Mouse (Mus musculus) left cerebral cortex, postnatal 14 days (tissue): ENCODE measurements around the gene Srgap3. TPM values are rescaled to one million over a fixed set of nuclear protein-coding genes. Genes with fewer than 3 reads are reported as not detected.
A peak's percentile ranks its signal among the peaks of the same experiment; 100 is the strongest.
"Not testable (repeated sequence)": the region's sequence is repeated elsewhere in the genome, so short reads cannot be mapped to it uniquely, and the experiment has no call there.

Experiments
- DNase-seq, 2 experiments: peaks; one replicate each; pipeline ENCODE4 v3.0.0; 2021 to 2022; ENCODE audit warnings: low spot score in 2 of 2, mixed read lengths in 1 of 2
- intact Hi-C: fragments of 180-260 bp; cut with DNase I; formaldehyde crosslinking; loops from one replicate; pipeline ENCODE4 v1.15.1; 2025
- total RNA-seq, 2 experiments: library from RNA; stranded (reverse); gene quantifications; 2 replicates each; pipeline ENCODE4 v1.2.3; 2021

The Srgap3 gene
- total RNA-seq, 2 experiments from 2014 or later = 212 to 222 TPM

DNA sequence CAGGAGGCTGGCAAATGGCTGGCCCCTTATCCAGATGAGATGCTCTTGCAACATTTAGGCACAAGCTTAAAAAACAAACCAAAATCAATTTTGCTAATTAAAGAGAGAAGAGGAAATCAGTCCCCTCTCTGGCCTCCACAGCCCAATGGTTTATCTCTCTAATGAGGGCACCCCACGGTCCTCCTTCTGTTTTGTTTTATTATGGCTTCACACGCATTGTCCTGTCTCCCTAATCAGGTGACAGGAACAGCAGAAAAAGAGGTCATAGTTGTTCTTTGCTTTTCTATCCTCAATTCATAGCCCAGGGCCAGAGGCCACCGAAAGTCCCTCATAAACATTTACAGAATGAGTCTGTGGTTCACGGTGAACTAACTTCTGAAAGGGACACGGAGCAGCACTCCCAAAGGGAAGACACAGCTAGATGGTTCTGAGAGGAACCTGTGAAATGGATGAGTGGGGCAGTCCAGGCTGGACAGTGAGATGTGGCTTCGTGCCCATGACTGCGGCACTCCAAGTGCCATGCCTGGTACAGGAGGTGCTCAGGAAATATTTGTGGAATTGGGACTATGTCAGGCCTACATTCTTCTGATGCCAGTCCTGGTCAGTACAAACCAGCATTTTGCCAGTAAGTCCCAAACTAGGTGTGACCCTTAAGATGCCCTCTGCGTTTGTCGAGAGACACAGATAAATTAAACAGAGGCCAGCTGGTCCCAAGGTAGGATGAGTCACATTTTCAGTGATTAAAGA, 73.8 kb downstream of the Srgap3 start:
- no peak for DNase-seq
- intact Hi-C loops = no loop called here

DNA sequence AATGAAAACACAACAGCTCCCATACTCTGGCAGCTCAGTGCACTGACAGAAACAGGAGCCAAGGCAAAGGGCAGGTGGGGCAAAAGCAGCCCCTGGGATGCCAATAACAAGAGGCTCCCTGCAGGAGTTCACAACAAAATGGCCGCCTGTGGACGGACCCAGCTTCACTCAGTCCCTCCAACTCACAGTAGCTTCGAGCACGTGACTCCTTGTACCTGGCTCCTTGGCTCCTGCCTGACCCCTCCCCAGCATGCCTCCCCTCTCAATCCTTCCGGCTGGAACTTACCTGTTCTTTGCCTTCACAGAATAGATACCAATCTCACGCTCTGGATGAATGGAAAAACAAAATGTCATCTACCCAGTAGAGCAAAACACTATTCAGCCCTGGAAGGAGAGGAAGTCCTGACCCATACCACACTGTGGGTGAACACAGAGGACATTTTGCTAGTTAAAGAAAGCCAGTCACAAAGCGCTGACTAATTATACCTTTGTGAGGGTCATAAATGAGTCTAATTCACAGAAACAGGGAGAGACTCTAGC, 75.8 kb downstream of the Srgap3 start:
- intact Hi-C loops = no loop called here
- DNase-seq = no peak

DNA sequence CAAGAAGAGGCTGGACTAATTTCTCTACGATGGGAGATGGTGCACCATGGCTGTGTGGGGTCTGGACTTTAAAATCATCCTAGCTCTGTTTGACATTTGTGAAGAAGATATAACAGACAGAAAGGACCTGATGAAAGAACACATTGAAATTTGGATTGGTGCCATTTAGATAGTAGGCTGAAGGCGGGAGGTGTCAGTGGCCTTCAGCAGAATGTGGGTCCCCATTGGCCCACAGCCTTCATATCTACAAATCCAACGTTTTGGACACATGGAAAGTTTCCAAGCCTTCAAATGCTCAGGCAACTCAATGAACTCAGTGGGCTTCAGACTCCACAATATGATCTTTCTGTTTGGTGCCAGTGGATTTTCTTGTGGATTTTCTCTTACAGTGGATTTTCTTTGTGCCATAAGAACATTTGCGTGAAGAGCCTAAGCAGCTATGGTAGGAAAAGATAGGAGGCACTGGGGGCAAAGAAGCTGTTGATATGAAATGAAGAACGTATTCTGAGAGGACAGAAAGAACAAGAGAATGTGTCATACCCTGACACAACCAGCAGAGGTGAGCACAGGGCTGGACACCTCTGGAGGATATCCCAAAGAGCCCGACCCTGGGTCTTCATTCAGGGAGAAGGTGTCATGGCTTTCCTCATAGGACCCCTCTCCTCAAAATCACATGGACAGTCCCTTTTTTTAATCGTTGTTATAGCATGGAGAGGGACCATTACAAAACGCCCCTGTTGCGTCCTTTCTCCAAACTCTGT, 78.7 kb downstream of the Srgap3 start:
- intact Hi-C loops = no loop called here
- DNase-seq = no peak

DNA sequence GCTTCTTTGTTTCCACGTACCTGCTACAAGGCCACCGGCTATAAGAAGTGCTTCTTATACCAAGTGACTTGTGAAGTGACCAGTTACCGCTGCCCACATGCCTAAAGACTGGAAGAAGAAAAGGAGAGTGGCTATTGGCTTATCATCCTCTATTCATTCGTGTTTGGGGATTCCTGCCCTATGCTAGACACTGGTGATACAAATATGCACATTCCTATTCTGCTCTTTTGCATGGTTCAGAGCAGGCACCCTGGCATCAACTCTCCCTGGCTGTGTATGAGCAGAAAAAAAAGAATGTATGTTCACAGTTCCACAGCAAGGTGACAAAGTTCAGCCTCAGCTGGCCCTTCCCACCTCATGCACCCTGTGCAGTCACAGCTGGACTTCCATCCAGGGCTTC, 81.0 kb downstream of the Srgap3 start:
- DNase-seq = no peak
- intact Hi-C loops = no loop called here

DNA sequence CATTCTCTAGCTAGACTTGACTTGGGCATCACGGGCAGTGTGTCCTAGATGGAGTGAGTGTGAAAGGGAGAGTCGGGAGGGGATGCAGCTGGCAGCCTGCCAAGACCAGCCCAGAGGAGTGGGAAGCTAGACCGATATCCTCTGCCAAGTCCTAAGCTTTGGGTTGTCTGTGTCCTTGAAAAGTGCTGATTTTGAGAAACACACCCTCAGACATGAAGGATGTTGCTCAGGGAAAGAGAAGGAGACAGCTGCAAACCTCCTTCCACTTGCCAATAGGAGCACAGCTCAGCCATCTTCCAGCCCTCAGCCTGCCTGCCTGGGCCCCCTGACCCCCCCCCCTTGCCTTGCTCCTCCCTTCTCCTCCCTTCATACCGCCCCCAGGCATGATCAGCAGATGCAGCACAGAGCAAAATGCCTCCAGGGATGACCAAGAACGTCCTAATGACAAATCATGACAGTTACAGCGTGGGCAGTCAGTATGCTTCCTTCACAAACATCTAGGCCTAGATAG, 82.0 kb downstream of the Srgap3 start:
- intact Hi-C loops = no loop called here
- DNase-seq = peak; percentile 39 to 53

DNA sequence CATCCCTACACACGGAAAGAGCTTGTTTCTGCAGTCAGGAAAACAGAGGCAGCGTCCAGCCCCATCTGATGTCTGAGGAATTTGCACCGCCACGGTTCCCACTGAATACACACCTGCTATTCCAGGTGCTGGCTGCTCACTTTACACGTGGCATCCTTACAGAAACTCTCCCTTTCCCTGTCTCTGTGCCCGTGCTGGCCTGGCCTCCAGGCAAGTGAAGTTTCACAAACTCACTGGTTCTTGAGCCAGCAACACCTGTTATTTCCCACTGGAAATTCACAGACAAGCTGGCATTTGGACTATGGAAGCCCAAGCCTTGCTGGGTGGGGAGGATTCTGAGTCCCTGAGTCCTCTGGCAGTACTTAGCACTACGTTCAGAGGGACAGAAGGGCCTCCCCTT, 84.6 kb downstream of the Srgap3 start:
- no peak for DNase-seq
- intact Hi-C loops = no loop called here

DNA sequence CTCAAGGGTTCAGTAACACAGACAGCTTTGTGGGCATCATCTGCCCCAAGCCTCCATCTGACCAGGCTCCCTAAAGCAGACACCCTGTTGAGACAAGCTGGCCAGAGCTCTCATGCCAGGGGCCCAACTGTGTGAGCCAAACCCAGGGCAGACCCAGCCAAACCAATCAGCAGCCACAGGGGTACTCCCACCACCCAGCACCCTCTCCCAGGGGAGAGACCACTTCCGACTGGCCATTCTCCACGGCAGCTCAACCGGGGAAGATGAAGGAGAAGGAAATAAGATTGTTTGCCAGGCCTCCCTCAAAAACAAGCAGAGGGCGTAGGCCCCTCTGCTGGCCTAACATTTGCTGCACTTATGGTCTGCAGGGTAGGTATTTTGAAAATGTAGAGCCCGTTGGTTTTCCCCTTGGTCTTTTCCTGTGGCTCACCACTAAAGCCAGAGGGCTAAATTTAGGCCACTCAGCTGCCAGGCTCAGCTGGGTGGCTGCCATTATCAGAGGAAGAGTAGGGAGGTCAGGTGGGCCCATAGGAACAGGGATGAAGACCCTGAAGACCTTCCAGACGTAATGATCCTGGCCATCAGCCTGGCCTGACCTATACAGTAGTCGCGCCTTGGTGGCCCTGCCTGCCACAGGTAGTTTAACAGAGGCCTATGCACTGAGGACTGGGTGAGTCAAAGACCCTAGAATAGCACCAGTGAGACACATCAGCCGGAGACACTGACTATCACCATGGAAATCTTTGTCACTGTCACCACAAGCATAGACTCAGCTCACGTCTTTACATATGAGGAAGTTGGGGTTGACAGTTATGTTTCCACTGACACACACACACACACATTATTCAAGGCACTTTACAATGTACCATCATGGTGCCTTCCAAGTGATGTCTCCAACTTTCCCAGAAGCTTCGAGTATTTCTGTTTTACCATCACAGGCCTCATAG, 85.4 kb downstream of the Srgap3 start:
- intact Hi-C loops = no loop called here
- DNase-seq = no peak

DNA sequence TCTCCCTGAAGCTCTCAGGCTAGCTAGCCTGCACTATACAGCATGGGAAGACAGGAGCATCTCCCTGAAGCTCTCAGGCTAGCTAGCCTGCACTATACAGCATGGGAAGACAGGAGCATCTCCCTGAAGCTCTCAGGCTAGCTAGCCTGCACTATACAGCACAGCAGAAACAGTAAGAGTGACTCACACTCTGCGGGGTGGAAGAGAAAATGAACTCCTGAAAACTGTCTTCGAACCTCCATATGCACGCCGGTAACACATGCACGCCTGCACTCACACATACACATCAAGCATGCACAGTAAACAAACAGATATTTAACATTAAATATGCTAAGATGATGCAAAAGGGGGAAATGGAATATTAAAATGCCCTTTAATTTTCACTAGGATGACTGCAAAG, 86.8 kb downstream of the Srgap3 start:
- intact Hi-C loops, DNase-seq: not testable (repeated sequence)

DNA sequence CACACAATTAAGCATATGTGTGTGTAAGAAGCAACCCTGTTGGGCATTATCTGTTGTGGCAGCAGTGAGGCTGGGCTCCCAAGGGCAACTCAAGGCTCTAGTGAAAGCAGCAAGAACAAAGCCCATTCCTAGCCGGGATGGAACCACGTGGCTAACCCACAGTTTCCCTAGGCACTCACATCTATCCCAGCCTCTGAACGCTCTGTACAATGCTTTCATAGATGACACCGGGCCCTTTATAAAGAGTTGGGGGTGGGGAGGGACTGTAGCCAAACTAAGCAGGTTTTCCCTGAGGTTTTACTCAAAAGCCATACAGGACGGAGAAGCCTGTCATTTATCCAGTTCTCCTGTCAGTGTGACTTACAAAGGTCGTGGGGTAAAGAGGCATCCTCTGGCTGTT, 90.0 kb downstream of the Srgap3 start:
- DNase-seq = no peak

DNA sequence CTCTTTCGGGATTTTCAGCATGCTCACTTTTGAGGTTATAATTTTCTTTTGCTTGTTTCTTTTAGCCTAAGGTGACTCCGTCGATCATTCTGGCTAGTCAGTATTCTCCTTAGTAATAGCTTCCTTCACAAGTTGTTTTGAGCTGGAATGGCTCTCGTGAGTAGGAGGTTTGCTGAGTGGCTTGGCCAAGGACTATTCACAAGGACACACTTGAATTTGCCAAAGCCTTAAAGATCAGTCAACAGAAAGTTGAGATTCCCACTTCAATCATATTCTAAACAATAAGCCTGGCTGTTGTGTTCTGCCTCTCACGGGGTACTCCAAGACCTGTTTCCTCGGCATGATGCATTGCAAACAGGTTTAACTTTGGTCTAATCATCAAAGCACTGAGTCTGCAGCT, 91.9 kb downstream of the Srgap3 start:
- DNase-seq = no peak
- intact Hi-C loops = no loop called here

More for the DNA sequence above, 90.0 kb downstream of the Srgap3 start:
- intact Hi-C loops = no loop called here

DNA sequence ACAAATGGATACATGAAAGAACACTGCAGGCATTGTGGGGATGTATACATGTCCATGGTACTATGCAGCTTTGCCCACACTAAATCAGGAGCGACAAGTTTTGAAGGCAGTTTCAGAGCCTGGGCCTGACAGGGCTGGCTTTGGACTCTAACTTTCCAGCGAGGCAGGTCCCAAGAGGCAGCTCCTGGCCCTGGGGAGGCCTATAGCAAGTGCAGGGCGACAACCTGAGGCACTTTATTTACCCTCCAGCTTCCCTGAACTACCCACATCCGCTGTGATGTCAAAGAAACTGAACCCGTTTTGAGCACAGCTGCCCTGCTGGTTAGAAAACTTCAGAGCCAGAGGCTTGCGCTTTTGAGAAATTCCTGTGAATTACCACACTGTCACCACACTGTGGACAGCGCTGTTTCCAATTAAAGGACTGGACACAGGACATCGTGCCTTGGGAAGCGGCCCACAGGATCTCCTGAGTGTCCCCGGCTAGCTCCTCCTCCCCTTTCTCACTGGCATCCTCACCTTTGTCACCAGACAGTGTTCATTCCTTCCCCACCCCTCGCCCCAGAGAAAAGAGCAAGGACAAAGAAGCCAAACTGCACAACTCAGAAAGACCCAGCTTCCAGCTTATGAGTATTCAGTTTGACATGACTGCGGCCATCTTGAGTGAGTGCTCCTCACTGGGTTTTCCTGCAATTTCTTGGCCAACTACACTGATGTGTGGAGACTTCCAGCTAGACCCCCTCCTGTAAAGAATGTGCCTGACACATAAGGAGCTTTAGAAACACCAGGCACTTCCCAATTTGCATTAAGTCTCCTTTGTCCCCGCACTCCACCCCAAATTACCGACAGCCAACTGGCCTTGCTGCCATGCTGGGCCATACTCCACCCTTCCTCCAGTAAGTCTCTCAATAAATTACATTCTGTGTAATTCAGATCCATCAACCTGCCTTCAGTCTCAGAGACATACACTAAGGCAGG, 94.5 kb downstream of the Srgap3 start:
- DNase-seq = no peak
- intact Hi-C loops = no loop called here

DNA sequence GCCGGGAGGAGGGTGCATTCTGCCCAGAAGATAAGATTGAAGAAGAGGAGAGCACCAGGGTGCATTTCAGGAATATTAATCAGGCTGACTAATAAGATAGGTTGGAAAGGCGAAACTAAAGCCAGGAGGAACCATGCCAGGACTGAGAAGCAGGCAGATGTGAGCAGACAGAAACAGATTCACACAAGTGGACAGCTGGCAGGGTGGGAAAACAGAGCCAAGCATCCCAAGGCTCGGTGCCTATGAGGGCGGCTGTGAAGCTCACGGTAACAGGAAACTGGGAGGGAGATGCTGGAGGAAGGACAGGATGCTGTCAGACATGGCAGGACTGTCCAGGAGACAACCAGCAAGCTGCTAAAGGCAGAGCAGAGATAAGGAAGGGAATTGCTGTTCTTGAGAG, 96.3 kb downstream of the Srgap3 start:
- peak in 1 of 2 experiments; percentile 43 for DNase-seq
- intact Hi-C loops = no loop called here

DNA sequence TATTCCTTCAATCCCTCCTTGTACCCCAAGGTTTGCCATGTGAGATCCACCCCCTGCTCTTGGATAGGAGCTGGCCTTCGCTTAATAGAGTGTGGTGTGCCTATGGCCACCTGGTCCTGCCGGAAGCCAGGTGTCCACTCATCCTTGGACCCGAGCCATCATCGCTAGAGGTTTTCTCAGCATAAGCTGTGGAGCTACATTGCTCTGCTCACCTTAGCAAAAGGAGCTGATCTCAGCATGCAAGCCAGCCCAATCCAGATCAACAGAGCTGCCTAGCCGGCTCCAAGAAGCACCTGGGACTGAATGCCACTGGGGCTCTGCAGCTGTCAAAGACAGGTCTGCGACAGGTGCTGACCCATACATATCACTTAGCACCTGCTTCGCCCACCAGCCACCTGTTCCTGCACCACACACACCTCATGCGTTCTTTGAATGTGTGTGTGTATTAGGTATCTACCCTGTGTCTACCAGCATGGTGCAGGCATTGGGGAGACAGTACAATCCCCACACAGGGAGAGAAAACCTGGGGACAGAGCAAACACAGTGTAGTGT, 98.4 kb downstream of the Srgap3 start:
- no peak for DNase-seq
- intact Hi-C loops = no loop called here

DNA sequence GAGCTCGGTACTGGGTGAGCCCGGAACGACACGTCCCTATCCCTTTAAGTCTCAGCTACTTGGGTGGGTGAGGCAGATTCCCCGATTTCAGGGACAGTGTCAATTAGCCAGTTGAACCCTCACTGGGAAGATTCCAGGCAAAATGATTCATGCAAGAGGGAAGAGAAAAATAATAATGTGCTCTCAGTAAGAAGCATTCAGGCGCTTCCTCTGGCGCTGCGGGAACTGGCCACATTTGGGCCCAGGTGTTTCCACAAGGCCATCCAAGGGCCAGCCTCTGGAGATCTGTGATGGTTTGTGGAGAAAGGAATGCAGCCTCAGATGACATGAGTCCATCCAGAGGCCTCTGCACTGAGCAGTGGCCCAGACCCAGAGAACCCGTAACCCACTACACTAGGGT, 100.2 kb downstream of the Srgap3 start:
- intact Hi-C loops = no loop called here

DNA sequence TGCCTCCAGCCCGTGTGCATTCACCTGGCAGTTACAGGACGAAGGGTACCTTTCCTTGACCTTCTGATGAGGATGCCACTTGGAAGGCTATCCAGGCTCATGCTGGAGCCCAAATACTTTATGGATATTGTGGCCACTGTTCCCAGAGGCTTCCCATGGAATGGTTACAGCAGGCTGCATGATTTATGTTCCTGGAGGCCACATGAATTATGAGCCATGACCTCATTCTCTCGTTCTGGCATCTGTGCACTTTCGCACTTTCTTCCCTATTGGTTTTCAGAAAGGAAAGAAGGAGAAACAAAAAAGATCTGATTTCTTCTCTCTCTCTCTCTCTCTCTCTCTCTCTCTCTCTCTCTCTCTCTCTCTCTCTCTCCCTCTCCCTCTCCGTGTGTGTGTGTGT, 104.6 kb downstream of the Srgap3 start:
- DNase-seq = no peak
- intact Hi-C loops = no loop called here

More for the DNA sequence above, 100.2 kb downstream of the Srgap3 start:
- no peak for DNase-seq

DNA sequence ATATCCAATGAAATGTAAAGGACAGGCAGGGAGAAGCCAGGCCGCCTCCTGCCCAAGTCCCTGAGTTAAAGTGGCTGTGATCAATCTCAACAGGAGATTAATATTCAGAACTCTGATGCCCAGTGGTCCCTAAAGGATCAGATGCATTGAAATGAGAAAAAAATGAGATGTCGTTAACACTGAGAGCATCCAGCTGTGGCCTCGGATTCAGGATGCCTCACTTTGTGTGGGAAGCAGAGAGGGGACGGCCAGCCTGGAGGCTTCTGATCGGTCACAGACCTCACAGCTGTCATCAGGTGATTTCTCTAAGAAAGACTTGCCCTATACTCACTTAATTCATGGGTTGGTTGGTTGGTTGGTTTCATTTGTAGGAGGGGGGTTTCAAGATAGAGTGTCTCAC, 106.7 kb downstream of the Srgap3 start:
- intact Hi-C loops = no loop called here
- DNase-seq = no peak

DNA sequence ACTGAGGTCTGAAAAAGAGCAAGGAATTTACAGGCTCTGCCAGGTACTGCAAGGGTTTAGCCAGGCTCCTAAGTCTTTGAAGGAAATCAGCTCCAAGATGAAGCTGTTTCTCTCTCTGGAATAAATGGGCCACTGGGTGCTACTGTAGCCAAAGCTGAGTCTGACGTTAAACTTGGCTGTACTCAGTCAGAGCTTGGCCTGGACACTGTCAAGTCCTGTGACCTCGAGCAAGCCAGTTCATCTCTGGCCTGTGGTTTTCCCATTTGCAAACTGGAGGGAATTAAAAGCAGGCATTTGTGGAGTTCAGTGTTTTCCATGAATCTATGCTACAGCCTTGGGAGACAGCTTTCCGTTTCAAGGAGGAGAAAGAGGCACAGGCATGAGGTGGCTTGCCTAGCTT, 107.7 kb downstream of the Srgap3 start:
- intact Hi-C loops = loop anchor here (5.0 kb wide), 1 partner anchor 103 kb away; no protein-coding TSS in a partner anchor
- no peak for DNase-seq

DNA sequence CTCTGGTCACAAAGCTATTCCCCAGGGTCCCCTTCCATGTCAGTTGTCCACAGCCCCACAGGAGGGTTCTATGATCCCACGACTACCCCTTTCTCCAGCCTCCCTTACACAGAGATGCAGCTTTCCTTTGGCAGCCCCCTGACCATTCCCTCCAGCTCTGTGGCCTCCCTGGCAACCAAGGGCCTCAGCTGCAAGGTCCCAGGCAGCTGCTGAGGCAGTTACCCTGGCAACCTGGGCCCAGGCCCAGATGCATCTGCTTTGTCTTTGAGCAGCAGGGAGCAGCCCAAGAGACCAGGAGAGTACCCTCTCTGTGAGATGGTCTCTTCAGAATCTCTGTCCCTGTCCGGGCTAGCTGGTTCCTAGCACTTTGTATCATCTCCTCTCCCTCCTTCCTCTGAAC, 108.2 kb downstream of the Srgap3 start:
- peak; percentile 73 to 79 for DNase-seq
- intact Hi-C loops = loop anchor here (5.0 kb wide), 1 partner anchor 103 kb away; no protein-coding TSS in a partner anchor
